Mouse (Mus musculus): ENCODE data around the gene Arhgap33.
"Not testable (repeated sequence)": the region's sequence is repeated elsewhere in the genome, so short reads cannot be mapped to it uniquely, and the experiment has no call there.

Arhgap33 gene

DNA sequence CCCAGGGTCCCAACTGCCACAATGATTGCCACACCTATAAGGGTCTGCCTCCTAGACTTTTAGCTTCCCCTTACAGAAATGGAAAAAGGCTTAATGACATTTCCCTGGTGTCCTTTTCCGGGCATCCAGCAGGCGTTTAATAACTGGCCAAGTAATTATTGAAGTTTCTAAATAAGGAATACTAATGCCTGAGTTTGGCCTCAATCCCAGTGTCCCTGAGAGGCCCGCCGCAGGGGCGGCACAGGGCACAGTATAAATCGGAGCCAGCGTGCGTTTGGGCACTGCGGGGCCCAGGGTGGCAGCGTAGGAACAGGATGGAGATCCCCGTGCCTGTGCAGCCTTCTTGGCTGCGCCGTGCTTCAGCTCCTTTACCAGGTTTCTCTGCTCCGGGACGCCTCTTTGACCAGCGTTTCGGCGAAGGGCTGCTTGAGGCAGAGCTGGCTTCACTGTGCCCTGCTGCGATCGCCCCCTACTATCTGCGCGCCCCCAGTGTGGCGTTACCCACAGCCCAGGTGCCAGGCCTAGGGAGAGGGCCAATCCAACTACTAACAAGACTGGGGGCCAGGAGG, 18.2 kb upstream of the Arhgap33 start:
- DNase-seq (ENCODE audit: low spot score in 2 of 2), result no peak

- DNase-seq (ENCODE audit: low spot score in 2 of 2), result peak; percentile 95 to 98
These were observed 17.5 kb upstream of the Arhgap33 start, which contains the start of the genes Hspb6 and Proser3 for GRCm38 (mm10) chr7:30552102-30553020. Gene Hspb6 (plus strand): TSS chr7:30552178. Gene Proser3 (minus strand): TSS chr7:30552299.

DNA sequence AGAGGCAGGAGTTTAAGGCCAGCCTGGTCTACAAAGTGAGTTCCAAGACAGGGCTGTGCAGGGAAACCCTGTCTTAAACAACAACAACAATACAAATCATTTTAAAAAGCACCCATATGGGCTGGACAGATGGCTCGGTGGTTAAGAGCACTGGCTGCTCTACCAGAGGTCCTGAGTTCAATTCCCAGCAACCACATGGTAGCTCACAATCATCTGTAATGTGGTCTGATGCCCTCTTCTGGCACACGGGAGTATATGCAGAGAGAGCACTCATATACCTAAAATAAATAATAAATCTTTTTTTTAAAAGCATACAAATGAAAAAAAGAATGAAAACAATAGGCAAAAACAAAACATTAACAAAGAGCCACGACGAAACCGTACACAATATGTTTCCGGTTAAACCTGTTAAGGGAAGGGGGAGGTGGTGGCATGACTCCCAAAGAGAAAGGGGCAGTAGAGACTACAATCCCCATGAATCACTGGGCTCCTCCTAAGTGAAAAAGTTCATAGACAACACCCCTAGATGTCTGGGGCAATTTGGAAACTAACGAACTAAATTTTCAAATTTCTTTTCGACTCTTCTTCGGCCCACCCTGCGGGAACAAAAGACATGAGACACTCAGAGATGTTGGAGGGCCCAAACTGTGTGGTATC, 16.7 kb upstream of the Arhgap33 start:
- DNase-seq (ENCODE audit: low spot score in 2 of 2), result peak; percentile 65 to 71

DNA sequence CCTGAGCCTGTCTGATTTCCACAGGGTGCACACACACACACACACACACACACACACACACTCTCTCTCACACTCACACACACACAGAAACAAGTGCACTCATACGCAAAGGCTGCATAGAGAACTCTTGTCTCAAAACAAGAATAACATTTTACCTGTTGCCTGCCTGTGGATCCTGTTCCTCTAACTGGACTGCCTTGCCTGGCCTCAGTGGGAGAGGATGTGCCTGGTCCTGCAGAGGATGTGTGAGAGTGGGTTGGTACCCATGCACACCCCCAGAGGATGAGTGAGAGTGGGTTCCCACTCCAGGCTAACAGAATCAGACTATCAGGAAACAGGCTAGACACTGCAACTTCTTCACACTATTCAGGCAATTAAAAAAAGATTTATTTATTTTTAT, 15.7 kb upstream of the Arhgap33 start:
- DNase-seq (ENCODE audit: low spot score in 2 of 2), result no peak

DNA sequence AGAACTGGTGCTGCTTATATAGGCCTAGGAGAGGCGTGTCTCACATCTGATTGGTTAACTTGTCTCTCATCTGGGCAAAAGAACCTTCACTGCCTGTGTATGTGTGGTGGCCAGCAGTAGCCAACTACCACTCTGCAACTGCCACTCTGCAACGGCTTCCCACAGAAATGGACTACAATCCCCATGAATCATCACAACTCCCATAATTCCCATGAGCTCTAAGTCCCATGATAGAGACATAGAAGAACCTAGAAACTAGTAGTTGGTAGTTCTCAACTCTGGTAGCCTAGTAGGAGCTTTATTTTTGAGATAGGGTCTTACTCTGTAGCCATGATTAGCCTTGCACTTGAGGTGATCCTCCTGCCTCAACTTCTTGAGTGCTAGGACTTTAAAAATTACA, 15.0 kb upstream of the Arhgap33 start:
- DNase-seq (ENCODE audit: low spot score in 2 of 2), result no peak

GRCm38 (mm10) chr7:30544327-30544726, 9.5 kb upstream of the Arhgap33 start:
- DNase-seq (ENCODE audit: low spot score in 2 of 2), result no peak

DNA sequence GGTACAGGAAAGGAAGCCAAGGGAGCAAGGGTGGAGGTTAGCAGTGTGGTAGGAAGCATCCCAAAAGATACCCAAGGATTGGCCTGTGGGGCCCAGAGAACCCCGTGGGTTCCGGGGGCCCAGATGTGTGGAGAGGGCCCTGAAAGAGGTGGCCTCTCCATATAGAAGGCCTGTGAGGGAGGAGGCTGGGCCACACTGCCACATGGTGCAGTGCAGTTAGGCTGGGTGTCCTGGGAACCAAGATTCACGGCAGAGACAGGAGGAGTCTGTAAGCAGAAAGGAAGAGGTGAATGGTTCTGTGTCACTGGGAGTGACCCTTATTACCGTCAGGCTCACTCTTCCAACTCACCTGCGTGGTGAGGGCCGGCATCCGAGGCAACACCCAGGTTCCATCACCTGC, 5.7 kb upstream of the Arhgap33 start:
- DNase-seq (ENCODE audit: low spot score in 2 of 2), result no peak

- DNase-seq (ENCODE audit: low spot score in 2 of 2), result no peak
These were observed 773 bp downstream of the Arhgap33 start for GRCm38 (mm10) chr7:30533941-30534632.

DNA sequence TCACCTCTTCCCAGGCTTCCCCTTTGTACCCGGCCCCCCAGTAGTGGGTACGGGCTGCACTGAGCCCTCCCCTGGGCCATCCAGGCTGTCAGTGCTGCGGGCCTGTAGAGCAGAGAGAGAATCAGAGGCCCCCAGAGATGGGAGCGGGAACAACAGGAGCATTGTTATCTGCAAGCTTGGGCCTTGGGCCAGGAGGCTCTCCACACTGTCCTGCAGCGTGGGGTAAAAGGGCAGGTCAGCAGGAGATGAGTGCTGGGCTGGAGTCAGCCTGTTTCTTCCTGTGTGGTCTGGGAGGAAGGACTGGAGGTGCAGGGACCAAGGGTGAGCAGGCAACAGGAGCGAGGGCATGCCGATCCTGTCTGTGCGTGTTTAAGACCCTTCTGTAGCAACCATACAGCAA, 1.9 kb downstream of the Arhgap33 start:
- no peak for DNase-seq (ENCODE audit: low spot score in 2 of 2)

DNA sequence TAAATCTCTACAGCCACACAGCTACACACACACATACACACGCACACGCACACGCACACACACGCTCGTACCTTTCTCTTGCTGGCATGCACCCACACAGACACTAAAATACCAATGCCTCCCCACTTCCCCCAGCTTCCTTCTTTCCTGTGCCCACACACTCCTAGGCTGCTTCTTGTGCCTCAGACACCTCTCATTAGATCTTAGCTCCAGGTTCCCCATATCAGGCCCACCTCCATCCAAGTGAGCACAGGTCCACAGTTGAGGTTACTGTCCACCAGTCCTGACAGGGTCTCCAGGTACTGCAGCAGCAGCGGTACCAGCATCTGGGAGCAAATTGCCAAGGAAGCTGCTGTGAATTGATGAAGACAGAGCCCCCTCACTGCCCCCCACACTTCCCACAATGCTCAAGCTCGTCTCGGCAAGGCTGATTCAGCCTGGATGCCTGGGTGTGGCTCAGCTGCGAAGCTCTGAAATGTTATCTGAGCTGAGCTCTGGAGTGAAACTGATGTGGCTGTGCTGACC, 3.5 kb downstream of the Arhgap33 start:
- no peak for DNase-seq (ENCODE audit: low spot score in 2 of 2)

DNA sequence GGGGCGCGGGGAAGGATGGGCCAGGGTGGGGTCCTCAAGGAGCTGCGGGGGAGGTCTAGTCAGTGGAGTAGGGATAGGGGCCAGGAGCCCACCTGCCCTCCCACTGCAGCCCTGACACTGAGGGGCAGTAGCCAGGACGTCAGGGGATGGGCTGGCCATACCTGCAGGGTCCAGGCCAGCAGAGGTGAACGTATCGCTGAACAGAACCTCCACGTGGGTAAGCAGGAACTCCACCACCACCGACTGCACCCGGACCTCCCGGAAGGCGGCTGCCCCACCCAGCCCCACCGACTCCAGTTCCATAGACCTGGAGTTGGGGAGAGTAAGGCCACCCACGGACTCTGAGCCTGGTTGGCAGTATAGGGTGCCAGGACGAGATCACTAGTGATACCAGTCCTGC, 7.9 kb downstream of the Arhgap33 start:
- no peak for DNase-seq (ENCODE audit: low spot score in 2 of 2)

DNA sequence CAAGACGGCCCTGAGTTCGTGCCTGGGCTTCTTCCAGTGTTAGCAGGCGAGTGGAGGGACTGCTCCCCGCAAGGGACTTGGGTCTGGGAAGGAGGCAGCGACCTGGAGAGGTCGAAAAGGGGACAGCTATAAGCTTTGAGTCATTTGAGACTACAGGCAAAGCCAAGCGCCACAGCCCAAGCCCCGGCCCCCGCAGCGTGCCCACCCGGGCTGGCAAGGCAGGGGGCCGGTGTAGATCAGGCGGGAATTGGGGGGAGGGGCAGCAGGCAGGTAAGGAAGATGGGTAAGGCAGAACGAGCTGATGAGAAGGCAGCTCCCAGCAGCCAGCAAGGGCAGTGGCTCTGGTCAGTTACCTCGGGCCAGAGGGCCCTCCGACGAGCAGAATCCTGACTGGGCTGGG, 8.5 kb downstream of the Arhgap33 start:
- no peak for DNase-seq (ENCODE audit: low spot score in 2 of 2)

DNA sequence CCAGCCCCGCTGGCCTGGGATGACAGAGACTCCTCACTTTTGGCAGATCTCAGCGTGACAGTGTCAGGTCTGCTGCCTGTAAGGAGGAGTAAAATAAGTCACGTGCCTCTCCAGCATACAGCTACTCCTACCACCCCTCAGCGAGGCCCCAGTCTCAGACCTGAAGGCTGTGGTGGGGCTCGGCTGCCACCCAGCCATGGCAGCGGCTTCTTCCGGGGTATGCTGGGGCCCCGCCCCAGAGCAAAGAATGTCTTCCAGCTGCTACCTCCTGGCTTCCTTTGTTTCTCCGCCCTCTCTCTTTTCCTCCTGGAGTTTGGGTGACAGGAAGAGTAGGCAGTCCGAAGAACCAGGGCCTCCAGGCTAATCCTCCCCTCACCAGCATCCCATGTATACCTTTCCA, 8.9 kb downstream of the Arhgap33 start:
- no peak for DNase-seq (ENCODE audit: low spot score in 2 of 2)

DNA sequence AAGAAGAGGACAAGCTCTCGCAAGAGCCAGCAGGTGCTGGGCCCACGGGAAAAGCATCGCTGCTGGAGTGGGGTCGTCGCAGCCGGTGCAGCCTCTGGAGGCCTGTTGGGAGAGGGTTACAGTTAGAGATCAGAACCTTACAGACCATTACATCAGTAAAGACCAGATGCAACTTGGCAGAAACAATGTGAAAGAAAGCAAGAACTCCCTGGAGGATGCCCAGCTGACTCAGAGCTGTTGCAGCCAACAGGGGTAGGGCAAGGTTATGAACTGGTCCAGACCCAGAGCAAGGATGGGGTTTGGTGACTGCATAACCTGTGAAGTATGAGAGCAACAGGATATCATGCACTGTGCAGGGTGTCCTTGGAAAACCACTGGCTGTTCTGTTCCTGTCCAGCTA, 10.4 kb downstream of the Arhgap33 start:
- DNase-seq (ENCODE audit: low spot score in 2 of 2), result no peak

DNA sequence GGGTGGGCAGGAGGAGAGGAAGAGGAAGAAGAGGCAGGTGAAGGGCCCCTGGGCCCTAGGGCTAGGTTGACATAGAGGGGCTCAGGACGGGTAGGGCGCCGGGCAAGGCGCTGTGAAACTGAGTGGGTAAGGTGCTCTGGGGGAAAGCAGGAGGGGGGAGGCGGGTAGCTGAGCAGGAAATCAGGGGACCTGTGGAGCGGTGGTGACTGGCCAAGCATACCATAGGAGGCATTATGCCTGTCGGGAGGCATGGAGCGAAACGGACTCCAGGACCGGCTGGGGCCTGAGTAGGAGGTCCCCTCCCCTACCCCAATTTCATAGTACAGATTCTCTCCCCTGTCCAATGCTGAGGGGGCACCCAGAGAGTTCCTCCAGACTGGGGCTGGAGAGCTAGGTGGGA, 12.0 kb downstream of the Arhgap33 start:
- DNase-seq (ENCODE audit: low spot score in 2 of 2), result no peak

DNA sequence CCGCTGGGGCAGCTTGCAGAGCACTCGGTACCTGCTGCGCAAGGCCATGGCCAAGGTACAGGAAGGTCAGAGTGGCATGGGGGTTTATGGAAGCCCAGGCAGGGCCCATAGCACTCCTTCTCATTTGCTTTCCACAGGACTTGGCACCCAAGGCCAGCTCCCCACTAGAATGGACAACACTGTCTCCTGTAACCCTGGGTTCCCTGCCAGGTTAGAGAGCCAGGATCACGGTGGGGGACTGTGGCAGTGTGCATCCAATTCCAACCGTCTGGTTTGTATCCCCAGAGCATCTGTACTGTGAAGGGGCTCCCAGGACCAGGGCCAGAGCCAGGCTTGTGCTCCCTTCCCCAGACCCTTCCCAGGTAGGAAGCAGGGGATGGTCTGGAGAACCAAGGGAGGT, 14.0 kb downstream of the Arhgap33 start:
- no peak for DNase-seq (ENCODE audit: low spot score in 2 of 2)

GRCm38 (mm10) chr7:30520396-30520795, 14.5 kb downstream of the Arhgap33 start:
- DNase-seq (ENCODE audit: low spot score in 2 of 2), result no peak

GRCm38 (mm10) chr7:30518325-30518724, 16.5 kb downstream of the Arhgap33 start:
- no peak for DNase-seq (ENCODE audit: low spot score in 2 of 2)

GRCm38 (mm10) chr7:30515003-30515760, 19.7 kb downstream of the Arhgap33 start:
- no peak for DNase-seq (ENCODE audit: low spot score in 2 of 2)

DNA sequence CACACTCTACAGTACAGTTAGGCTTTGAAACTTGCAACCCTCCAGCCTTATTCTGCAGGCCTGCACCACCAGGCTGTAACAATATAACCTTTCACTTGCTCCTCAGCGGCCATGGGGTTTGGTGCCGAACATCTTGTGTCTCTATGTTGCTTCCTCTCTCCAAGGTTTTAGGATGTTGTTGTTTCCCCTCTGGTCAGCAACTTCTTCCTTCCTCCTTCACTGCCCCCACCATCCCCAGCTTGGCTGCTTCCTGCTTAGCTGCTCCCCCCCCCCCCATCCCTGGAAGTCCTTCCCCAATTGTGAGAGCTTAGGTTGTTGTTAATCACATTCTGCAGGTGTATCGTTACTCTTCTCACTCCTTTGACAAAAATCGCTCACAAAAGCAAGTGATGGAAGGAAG, 26.8 kb downstream of the Arhgap33 start:
- no peak for DNase-seq (ENCODE audit: low spot score in 2 of 2)

- not testable (repeated sequence) for DNase-seq (ENCODE audit: low spot score in 2 of 2)
These were observed 33.7 kb downstream of the Arhgap33 start for GRCm38 (mm10) chr7:30501159-30501558.
